ENCODE assay signal across 8 mouse cellular contexts in genomic region chr2:166780980-166781578, GRCm38 (mm10). TPM values are rescaled to one million over a fixed set of nuclear protein-coding genes. Genes with fewer than 3 reads are reported as not detected.
A peak's percentile ranks its signal among the peaks of the same experiment; 100 is the strongest.
DNase-seq lines count a peak whose midpoint lies in the region; ATAC-seq and TF ChIP-seq lines count a peak whose summit lies in the region.

No protein-coding gene starts in this region.

- no peaks in the 10 kb centered on the region for H3K27me3 ChIP-seq in liver, embryonic 14.5 days (ENCODE audit: control insufficient read depth, insufficient read depth, low read length)

- peak; percentile 98 for TF ChIP-seq CTCF in liver, embryonic 14.5 days (IDR thresholded peaks at IDR 0.05; ENCODE audit: low read depth)
- TF ChIP-seq CTCF in olfactory bulb, adult 2 months (IDR thresholded peaks at IDR 0.05; ENCODE audit: insufficient read depth, low read depth, low read length): peak; percentile 79

- WGBS in liver, embryonic 14.5 days (ENCODE audit: insufficient replicate concordance): 10% methylated on average over 9 of the region's 9 CpGs
- 14% methylated on average over 9 of the region's 9 CpGs for whole genome bisulfite sequencing in olfactory bulb, adult 2 months

- peak; percentile 76 for ATAC-seq in common myeloid progenitor, adult 5-6 weeks (replicated peaks; ENCODE audit: low read depth, poor library complexity, severe bottlenecking)
- 0 out of 2 replicates have a peak, but pooled peaks have one; percentile 39 for ATAC-seq in liver, embryonic 14.5 days (ENCODE audit: insufficient read depth)

- H3K36me3 ChIP-seq in liver, embryonic 14.5 days (replicated peaks; ENCODE audit: control insufficient read depth, insufficient read depth, low read depth): no peaks in the 10 kb centered on the region

- TF ChIP-seq POLR2A in olfactory bulb, adult 2 months (IDR thresholded peaks at IDR 0.05; ENCODE audit: insufficient read depth, low read depth, low read length): no peak

- peak; percentile 90 for DNase-seq in B cell, adult 2 months
- DNase-seq in ZHBTc4 (ENCODE audit: low read depth, low spot score): peak; percentile 83
- DNase-seq in gastrocnemius, postnatal 10 days: peak; percentile 82
- DNase-seq in kidney, adult 9 months: peak; percentile 76
- DNase-seq in liver, embryonic 14.5 days (ENCODE audit: low read depth in 3 of 3, low spot score in 3 of 3): peak in 1 of 3 experiments; percentile 36
- DNase-seq in thymus, postnatal 25 days: peak; percentile 87

- H3K27ac ChIP-seq in liver, embryonic 14.5 days: no peak overlapping the region
- no peak overlapping the region for H3K27ac ChIP-seq in olfactory bulb, adult 2 months (ENCODE audit: insufficient read depth, low read depth, low read length)

- H3K4me1 ChIP-seq in liver, embryonic 14.5 days (replicated peaks; ENCODE audit: control insufficient read depth in 2 of 2, insufficient read depth in 2 of 2, low read length in 1 of 2): peaks cover 3 to 4% of the 10 kb centered on the region in 2 experiments; a peak in 3 of 4 replicates
- peaks cover 5% of the 10 kb centered on the region for H3K4me1 ChIP-seq in olfactory bulb, adult 2 months (ENCODE audit: control insufficient read depth, insufficient read depth, low read length)

- no peak overlapping the region for H3K4me2 ChIP-seq in liver, embryonic 14.5 days (ENCODE audit: low read depth)

- no peaks in the 10 kb centered on the region for H3K9me3 ChIP-seq in liver, embryonic 14.5 days (ENCODE audit: control insufficient read depth, low read length)

- H3K4me3 ChIP-seq in liver, embryonic 14.5 days (ENCODE audit: insufficient read depth in 1 of 2, low read depth in 2 of 2, low read length in 2 of 2): no peak overlapping the region
- no peak overlapping the region for H3K4me3 ChIP-seq in olfactory bulb, adult 2 months (ENCODE audit: insufficient read depth, low read depth, low read length)

- no peak overlapping the region for H3K9ac ChIP-seq in liver, embryonic 14.5 days (replicated peaks)

- no peak for TF ChIP-seq EP300 in liver, embryonic 14.5 days (IDR thresholded peaks at IDR 0.05; ENCODE audit: low read depth)

RNA-seq across cellular contexts. Expression of gene Trp53rkb, which starts 11.3 kb away (rescaled TPM):
- 0.50 and 1.6 TPM in 2 replicates for total RNA-seq in common myeloid progenitor, adult 5-6 weeks (2017)
- 1 to 10 TPM; 3.4 to 4.1 TPM for total RNA-seq in gastrocnemius, postnatal 10 days (2021)
- 2.4 TPM in 2 replicates for polyA plus RNA-seq in liver, embryonic 14.5 days (2012; rRNA removed)
- polyA plus RNA-seq in liver, embryonic 14.5 days (2014; fragmentation: Nextera tagmentation; extraction: Ambion mirVana): 3.3 TPM in 2 replicates
- polyA plus RNA-seq in olfactory bulb, adult 2 months (2012; ENCODE audit: insufficient read depth, insufficient read length, low replicate concordance, missing spikeins): not detected in 2 replicates

RNA-seq across cellular contexts. Expression of gene Arfgef2, which starts 24.3 kb away (rescaled TPM):
- total RNA-seq in common myeloid progenitor, adult 5-6 weeks (2017): 21.3 and 31.1 TPM in 2 replicates
- total RNA-seq in gastrocnemius, postnatal 10 days (2021): 10 to 100 TPM; 18.8 to 22.8 TPM
- 4.4 and 5.5 TPM in 2 replicates for polyA plus RNA-seq in liver, embryonic 14.5 days (2012; rRNA removed)
- 4.8 and 5.3 TPM in 2 replicates for polyA plus RNA-seq in liver, embryonic 14.5 days (2014; fragmentation: Nextera tagmentation; extraction: Ambion mirVana)
- polyA plus RNA-seq in olfactory bulb, adult 2 months (2012; ENCODE audit: insufficient read depth, insufficient read length, low replicate concordance, missing spikeins): 46.0 TPM in 1 of 2 replicates, not detected in the other
